Mouse (Mus musculus): ENCODE measurements around the gene Flt3. TPM values are rescaled to one million over a fixed set of nuclear protein-coding genes. Genes with fewer than 3 reads are reported as not detected.

Flt3 gene
- polyA plus RNA-seq, 1 experiment, result 0.78 TPM

- Histone ChIP-seq H3K36me3 (ENCODE audit: control insufficient read depth, insufficient read depth, low read length) (no peaks in the 10 kb centered on the region), H3K27me3 (replicated peaks; ENCODE audit: control insufficient read depth, insufficient read depth, low read length) (no peaks in the 10 kb centered on the region), H3K4me1 (ENCODE audit: control insufficient read depth, insufficient read depth, low read length) (no peaks in the 10 kb centered on the region), H3K4me3 (ENCODE audit: insufficient read depth, low read depth, low read length) (no peak overlapping the region), H3K27ac (ENCODE audit: insufficient read depth, low read depth, low read length) (no peak overlapping the region)
- no peak for DNase-seq
- WGBS, result 30% methylated on average over 13 of the region's 13 CpGs
- TF ChIP-seq POLR2A (IDR thresholded peaks at IDR 0.05; ENCODE audit: low read depth, low read length) (no peak), CTCF (conservative IDR thresholded peaks at IDR 0.05; ENCODE audit: insufficient read depth, insufficient read length, low read depth, low read length) (no peak)
Observed at GRCm38 (mm10) chr5:147292506-147293120, 107.7 kb downstream of the Flt3 start.

- Histone ChIP-seq H3K4me3 (ENCODE audit: insufficient read depth, low read depth, low read length) (no peak overlapping the region), H3K27ac (ENCODE audit: insufficient read depth, low read depth, low read length) (no peak overlapping the region), H3K4me1 (ENCODE audit: control insufficient read depth, insufficient read depth, low read length) (no peaks in the 10 kb centered on the region), H3K36me3 (ENCODE audit: control insufficient read depth, insufficient read depth, low read length) (no peaks in the 10 kb centered on the region), H3K27me3 (replicated peaks; ENCODE audit: control insufficient read depth, insufficient read depth, low read length) (no peaks in the 10 kb centered on the region)
- no peak for TF ChIP-seq POLR2A (IDR thresholded peaks at IDR 0.05; ENCODE audit: low read depth, low read length)
- TF ChIP-seq CTCF (conservative IDR thresholded peaks at IDR 0.05; ENCODE audit: insufficient read depth, insufficient read length, low read depth, low read length), result no peak
- 31% methylated on average over 16 of the region's 16 CpGs for WGBS
- no peak for DNase-seq
Observed at GRCm38 (mm10) chr5:147291764-147292505, 108.4 kb downstream of the Flt3 start.

- no peak overlapping the region for H3K27ac ChIP-seq (ENCODE audit: insufficient read depth, low read depth, low read length)
- H3K4me1 ChIP-seq (ENCODE audit: control insufficient read depth, insufficient read depth, low read length), result no peaks in the 10 kb centered on the region
- no peak for DNase-seq
- no peaks in the 10 kb centered on the region for H3K27me3 ChIP-seq (replicated peaks; ENCODE audit: control insufficient read depth, insufficient read depth, low read length)
- H3K36me3 ChIP-seq (ENCODE audit: control insufficient read depth, insufficient read depth, low read length), result no peaks in the 10 kb centered on the region
- TF ChIP-seq POLR2A (IDR thresholded peaks at IDR 0.05; ENCODE audit: low read depth, low read length), result no peak
- no peak; the same call in 1 of the 2 replicates for TF ChIP-seq CTCF (conservative IDR thresholded peaks at IDR 0.05; ENCODE audit: insufficient read depth, insufficient read length, low read depth, low read length)
- WGBS, result 73% methylated on average over 4 of the region's 4 CpGs
- no peak overlapping the region for H3K4me3 ChIP-seq (ENCODE audit: insufficient read depth, low read depth, low read length)
Observed at GRCm38 (mm10) chr5:147284365-147284764, 115.9 kb downstream of the Flt3 start.

Other genes starting within 250 kb of the Flt3 start
- gene Gsx1, start 211.8 kb downstream of the Flt3 start, polyA plus RNA-seq (2012; rRNA removed), result not detected in 2 replicates
- not detected in 2 replicates for gene Pdx1, start 130.5 kb downstream of the Flt3 start, polyA plus RNA-seq (2012; rRNA removed)
- gene Cdx2, start 93.2 kb downstream of the Flt3 start, polyA plus RNA-seq (2012; rRNA removed), result not detected in 2 replicates
- gene Urad, start 78.0 kb downstream of the Flt3 start, polyA plus RNA-seq (2012; rRNA removed), result not detected in 2 replicates
- 37.9 and 47.2 TPM in 2 replicates for gene Pan3, start 29.7 kb upstream of the Flt3 start, polyA plus RNA-seq (2012; rRNA removed)

All from kidney, adult 2 months (tissue).